Mouse (Mus musculus) thymus, adult 2 months (tissue): ENCODE measurements around the gene Tmprss12.

Source experiments
- CTCF ChIP-seq: fragments of 200-500 bp; IDR thresholded peaks from 2 replicates; pipeline ENCODE4 v1.5.1; 2012; ENCODE audit warnings: mild to moderate bottlenecking, control low read depth, low read length, moderate library complexity, borderline replicate concordance; ENCODE audit not compliant: control insufficient read depth, poor library complexity, insufficient read depth; ENCODE audit errors: extremely low read depth
- POLR2A ChIP-seq: fragments of 200-500 bp; IDR thresholded peaks from 2 replicates; pipeline ENCODE4 v1.6.1; 2012; ENCODE audit warnings: mild to moderate bottlenecking, low read length, control low read depth, moderate library complexity; ENCODE audit not compliant: control insufficient read depth, poor library complexity, insufficient read depth; ENCODE audit errors: extremely low read depth

GRCm38 (mm10) chr15:100241780-100242179, 38.9 kb upstream of the Tmprss12 start:
- TF ChIP-seq CTCF (no peak), POLR2A (no peak)
